Mouse (Mus musculus) hindbrain, embryonic 14.5 days (tissue): ENCODE measurements around the gene Chil5. TPM values are rescaled to one million over a fixed set of nuclear protein-coding genes. Genes with fewer than 3 reads are reported as not detected.
A peak's percentile ranks its signal among the peaks of the same experiment; 100 is the strongest.
"Not testable (repeated sequence)": the region's sequence is repeated elsewhere in the genome, so short reads cannot be mapped to it uniquely, and the experiment has no call there.

Experiments used
- ATAC-seq: fragments of 200-750 bp; cut with Nextera tagmentation; 2 replicates; pipeline ENCODE4 v1.8.0; 2017; ENCODE audit warnings: moderate number of reproducible peaks, mild to moderate bottlenecking, moderate TSS enrichment, moderate library complexity; ENCODE audit not compliant: low FRiP score
- DNase-seq: peaks from one replicate; pipeline ENCODE4 v3.0.0-alpha.2; 2015; ENCODE audit warnings: low spot score
- H3K27ac ChIP-seq: fragments of 300-500 bp; sonication (generic); 2 replicates; pipeline ENCODE4 v1.5.1; 2014; ENCODE audit warnings: mild to moderate bottlenecking, moderate library complexity
- H3K27me3 ChIP-seq: fragments of 300-500 bp; sonication (generic); 2 replicates; pipeline ENCODE4 v1.6.1; 2014; ENCODE audit warnings: mild to moderate bottlenecking, low read length, mixed read lengths; ENCODE audit not compliant: control insufficient read depth, insufficient read depth
- H3K36me3 ChIP-seq: fragments of 300-500 bp; sonication (generic); replicated peaks from 2 replicates; pipeline ENCODE4 v1.6.1; 2014; ENCODE audit not compliant: control insufficient read depth, insufficient read depth
- H3K4me1 ChIP-seq: fragments of 300-500 bp; sonication (generic); replicated peaks from 2 replicates; pipeline ENCODE4 v1.6.1; 2014; ENCODE audit warnings: antibody characterized with exemption, low read length, mixed read lengths; ENCODE audit not compliant: control insufficient read depth, insufficient read depth
- H3K4me2 ChIP-seq: fragments of 300-500 bp; sonication (generic); replicated peaks from 2 replicates; pipeline ENCODE4 v1.6.1; 2014; ENCODE audit warnings: mild to moderate bottlenecking, moderate library complexity
- H3K4me3 ChIP-seq: fragments of 300-500 bp; sonication (generic); replicated peaks from 2 replicates; pipeline ENCODE4 v1.5.1; 2014; ENCODE audit warnings: mild to moderate bottlenecking, low read length
- H3K9ac ChIP-seq: fragments of 300-500 bp; sonication (generic); 2 replicates; pipeline ENCODE4 v1.6.1; 2014
- H3K9me3 ChIP-seq: fragments of 300-500 bp; sonication (generic); 2 replicates; pipeline ENCODE4 v1.6.1; 2016; ENCODE audit warnings: low read length; ENCODE audit not compliant: control insufficient read depth
- WGBS: fragments of 180-500 bp; shearing (Covaris S2); extraction: QIAGEN DNeasy Blood & Tissue Kit; methylation state at CpG from one replicate; pipeline ENCODE4 v1.1.7; 2014; 5-methylcytosine and 5-hydroxymethylcytosine counted together
- polyA plus RNA-seq: library from polyadenylated mRNA; unstranded; fragments of >200 nt; fragmentation: Nextera tagmentation; extraction: Ambion mirVana; gene quantifications from 2 replicates; pipeline ENCODE4 v1.2.1, GENCODE M21; 2014

Chil5 gene
- polyA plus RNA-seq, 1 experiment from 2014 or later: 0.20 TPM

DNA sequence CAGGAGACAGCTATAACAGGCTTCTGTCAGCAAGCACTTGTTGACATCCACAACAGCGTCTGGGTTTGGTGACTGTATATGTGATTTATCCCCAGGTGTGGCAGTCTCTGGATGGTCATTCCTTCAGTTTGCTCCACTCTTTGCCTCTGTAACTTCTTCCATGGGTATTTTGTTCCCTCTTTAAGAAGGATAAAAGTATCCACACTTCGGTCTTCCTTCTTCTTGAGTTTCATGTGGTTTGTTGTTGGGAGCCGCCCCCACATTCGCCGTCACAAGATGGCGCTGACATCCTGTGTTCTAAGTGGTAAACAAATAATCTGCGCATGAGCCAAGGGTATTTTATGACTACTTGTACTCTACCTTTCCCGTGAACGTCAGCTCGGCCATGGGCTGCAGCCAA is 29.3 kb downstream of the Chil5 start:
- WGBS: 60% methylated on average over 10 of the region's 10 CpGs
- ATAC-seq: not testable (repeated sequence)

DNA sequence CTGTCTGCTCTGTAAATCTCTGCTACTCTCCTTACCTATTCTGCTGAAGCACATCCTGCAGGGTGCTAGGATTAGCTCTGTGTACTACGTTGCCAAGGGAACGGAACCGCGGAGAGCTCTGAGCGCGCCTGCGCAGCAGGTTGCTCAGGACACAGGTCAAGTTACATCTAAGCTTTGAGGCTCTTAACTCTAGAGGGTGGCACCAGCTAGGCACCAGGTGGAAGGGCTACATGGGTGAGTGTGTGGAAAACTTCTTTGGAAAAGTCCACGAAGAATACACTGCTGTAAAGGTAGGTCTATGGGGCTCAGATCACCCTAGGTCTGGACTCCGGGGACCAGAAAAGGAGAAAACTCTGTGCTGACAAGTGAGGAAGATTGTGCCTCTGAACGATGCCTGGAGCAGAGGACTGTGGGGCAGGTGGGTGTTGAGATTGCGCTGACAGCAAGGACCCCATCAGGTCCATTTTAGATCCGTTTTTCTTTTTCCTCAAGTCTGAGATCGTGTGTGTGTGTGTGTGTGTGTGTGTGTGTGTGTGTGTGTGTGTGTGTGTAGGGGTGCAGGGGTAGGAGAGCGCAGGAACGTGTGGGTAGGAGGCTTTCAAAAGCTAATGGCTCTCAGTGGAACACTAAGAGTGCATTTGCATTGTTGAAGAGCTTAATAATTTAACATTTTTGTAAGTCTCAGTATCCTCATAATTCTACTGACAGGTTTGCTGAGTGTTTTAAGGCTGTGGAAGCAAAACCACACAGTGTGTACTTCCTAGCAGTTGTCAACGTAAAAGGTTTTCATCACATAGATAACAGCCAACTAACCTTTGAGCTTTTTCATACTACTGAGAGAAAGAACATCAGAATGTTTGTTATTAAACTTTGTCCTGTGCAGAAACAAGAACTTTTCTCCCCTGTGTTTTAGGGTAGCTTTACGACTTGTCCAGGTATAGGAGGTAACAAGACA is 30.9 kb downstream of the Chil5 start:
- Histone ChIP-seq H3K27ac (no peak overlapping the region), H3K9me3 (no peaks in the 10 kb centered on the region), H3K4me3 (peak overlapping the region; percentile 19), H3K4me1 (0 out of 2 replicates have a peak, but pooled peaks cover 4% of the 10 kb centered on the region), H3K27me3 (no peaks in the 10 kb centered on the region), H3K36me3 (no peaks in the 10 kb centered on the region), H3K4me2 (peak overlapping the region; percentile 52), H3K9ac (peak overlapping the region; percentile 30; the same call in 1 of the 2 replicates)
- 23% methylated on average over 17 of the region's 17 CpGs for WGBS
- ATAC-seq: peak; percentile 90
- peak; percentile 53 for DNase-seq

More for the DNA sequence above, 29.3 kb downstream of the Chil5 start:
- not testable (repeated sequence) for H3K36me3 ChIP-seq, H3K27ac ChIP-seq, H3K27me3 ChIP-seq, H3K4me1 ChIP-seq, H3K9ac ChIP-seq, H3K4me3 ChIP-seq, H3K4me2 ChIP-seq, DNase-seq, H3K9me3 ChIP-seq

- peak; percentile 51; the same call in 1 of the 2 replicates for ATAC-seq
- Histone ChIP-seq H3K4me1 (0 out of 2 replicates have a peak, but pooled peaks cover 4% of the 10 kb centered on the region), H3K9me3 (no peaks in the 10 kb centered on the region), H3K27ac (no peak overlapping the region), H3K4me3 (peak overlapping the region; percentile 19), H3K27me3 (no peaks in the 10 kb centered on the region), H3K36me3 (no peaks in the 10 kb centered on the region), H3K9ac (peak overlapping the region; percentile 30; the same call in 1 of the 2 replicates), H3K4me2 (peak overlapping the region; percentile 52)
- 22% methylated on average over 11 of the region's 11 CpGs for WGBS
- no peak for DNase-seq
Observed at GRCm38 (mm10) chr3:106000707-106001375, 31.8 kb downstream of the Chil5 start.

DNA sequence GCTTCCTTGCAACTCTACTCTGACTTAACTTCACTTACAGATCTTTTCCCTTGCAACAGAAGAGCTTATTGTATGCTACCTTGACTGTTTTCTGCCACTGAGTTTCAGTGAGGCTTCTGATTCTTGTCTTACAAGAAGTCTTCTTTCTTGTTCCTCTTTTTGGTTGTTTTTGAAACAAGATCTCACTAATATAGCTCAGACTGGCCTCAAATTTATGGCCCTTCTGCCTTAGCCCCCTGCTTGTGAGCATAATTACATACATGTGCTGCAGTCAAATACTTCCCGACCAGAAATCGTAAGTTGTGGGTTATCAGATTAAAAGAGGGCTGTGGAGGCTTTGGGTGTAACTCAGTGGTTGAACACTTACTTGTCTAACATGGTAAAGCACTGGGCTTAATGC is 37.9 kb downstream of the Chil5 start:
- Histone ChIP-seq H3K27me3 (no peaks in the 10 kb centered on the region), H3K4me1 (no peaks in the 10 kb centered on the region), H3K4me3 (no peak overlapping the region), H3K4me2 (no peak overlapping the region), H3K9me3 (no peaks in the 10 kb centered on the region), H3K9ac (no peak overlapping the region), H3K27ac (no peak overlapping the region), H3K36me3 (no peaks in the 10 kb centered on the region)
- DNase-seq (no peak), ATAC-seq (no peak)
- 92% methylated on average over 2 of the region's 2 CpGs for WGBS

DNA sequence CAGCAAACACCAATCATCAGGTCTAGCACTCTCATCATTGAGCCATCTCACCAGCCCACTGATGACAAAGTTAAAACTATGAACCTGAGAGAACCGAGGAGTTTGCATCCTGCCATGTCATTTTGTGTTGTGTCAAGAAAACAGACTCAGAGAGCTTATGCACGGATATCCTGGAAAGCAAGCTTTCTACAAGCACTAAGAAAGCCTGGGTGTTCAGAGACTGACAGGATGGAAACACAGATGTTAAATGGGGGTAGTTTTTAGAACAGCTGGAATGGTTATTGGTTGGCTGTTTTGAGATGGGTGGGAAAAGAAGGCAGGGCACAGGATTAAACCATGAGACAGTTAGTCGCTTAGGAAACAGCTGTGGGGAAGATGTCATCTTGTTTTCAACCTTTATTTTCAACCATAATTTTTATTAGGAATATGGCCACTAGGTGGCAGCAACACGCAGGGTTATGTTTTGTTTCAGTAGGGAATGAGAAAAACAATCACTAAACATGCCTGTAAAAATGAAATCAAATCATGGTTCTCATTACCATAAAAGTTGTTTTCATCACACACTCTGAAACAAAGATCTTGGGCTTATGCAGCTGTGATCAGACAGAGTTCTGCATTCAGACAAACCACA is 40.8 kb downstream of the Chil5 start:
- Histone ChIP-seq H3K9me3 (no peaks in the 10 kb centered on the region), H3K4me2 (no peak overlapping the region), H3K4me1 (no peaks in the 10 kb centered on the region), H3K27ac (no peak overlapping the region), H3K9ac (no peak overlapping the region), H3K27me3 (no peaks in the 10 kb centered on the region), H3K36me3 (no peaks in the 10 kb centered on the region), H3K4me3 (no peak overlapping the region)
- WGBS: 33% methylated on average over 4 of the region's 4 CpGs
- peak; percentile 90 for DNase-seq
- 0 out of 2 replicates have a peak, but pooled peaks have one; percentile 43 for ATAC-seq

- not testable (repeated sequence) for H3K4me2 ChIP-seq, H3K4me1 ChIP-seq, H3K27me3 ChIP-seq, H3K9ac ChIP-seq, ATAC-seq, DNase-seq, H3K27ac ChIP-seq, H3K36me3 ChIP-seq, H3K4me3 ChIP-seq, H3K9me3 ChIP-seq
- 47% methylated on average over 5 of the region's 5 CpGs for WGBS
Observed at GRCm38 (mm10) chr3:105989611-105990010, 43.0 kb downstream of the Chil5 start.

DNA sequence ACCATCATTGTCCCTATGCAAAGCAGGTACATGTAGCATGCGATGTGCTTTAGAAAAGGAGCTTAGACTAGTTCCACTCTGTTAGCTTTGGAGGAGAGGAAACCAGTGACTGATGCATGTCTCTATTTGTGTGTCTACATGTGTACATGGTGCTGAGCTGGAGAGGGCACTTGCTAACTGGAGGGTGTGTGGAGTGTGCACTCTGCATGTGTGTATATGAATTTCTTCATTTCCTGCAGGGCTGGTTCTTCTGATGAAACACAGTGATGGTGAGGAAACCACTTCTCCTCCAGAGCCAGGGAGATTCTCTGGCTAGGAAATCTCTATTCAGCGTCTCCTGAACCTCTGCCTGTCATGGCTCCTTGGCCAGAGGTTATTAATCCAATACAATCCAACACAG is 58.4 kb downstream of the Chil5 start:
- WGBS: 78% methylated on average over 2 of the region's 2 CpGs
- Histone ChIP-seq H3K4me2 (no peak overlapping the region), H3K27ac (no peak overlapping the region), H3K27me3 (no peaks in the 10 kb centered on the region), H3K4me1 (no peaks in the 10 kb centered on the region), H3K36me3 (peaks cover 19% of the 10 kb centered on the region), H3K4me3 (no peak overlapping the region), H3K9ac (no peak overlapping the region), H3K9me3 (no peaks in the 10 kb centered on the region)
- no peak for ATAC-seq
- DNase-seq: no peak

- no peak for ATAC-seq
- no peaks in the 10 kb centered on the region for H3K9me3 ChIP-seq
Observed at GRCm38 (mm10) chr3:105973411-105973810, 59.2 kb downstream of the Chil5 start, which contains the start of gene Ovgp1. TSS of gene Ovgp1 (plus strand) at chr3:105973711.

More at GRCm38 (mm10) chr3:105973411-105973810, 59.2 kb downstream of the Chil5 start, which contains the start of gene Ovgp1:
- H3K4me2 ChIP-seq: no peak within 1 kb of the TSS
- peaks cover 27% of the 10 kb centered on the region for H3K36me3 ChIP-seq
- no peak within 1 kb of the TSS for H3K9ac ChIP-seq
- H3K27me3 ChIP-seq: no peaks in the 10 kb centered on the region
- H3K4me1 ChIP-seq: no peaks in the 10 kb centered on the region
- no peak within 1 kb of the TSS for H3K4me3 ChIP-seq
- no peak for DNase-seq
- WGBS: 79% methylated on average over 3 of the region's 3 CpGs
- H3K27ac ChIP-seq: no peak within 1 kb of the TSS
